Mouse (Mus musculus): Measurements from ENCODE around the gene Foxa1.

Gene Foxa1

GRCm38 (mm10) chr12:57541118-57541517, 5.6 kb downstream of the Foxa1 start:
- no peak for DNase-seq (ENCODE audit: low read depth in 1 of 2, low spot score in 2 of 2)

- DNase-seq (ENCODE audit: low read depth in 1 of 2, low spot score in 2 of 2) = no peak
Measured at GRCm38 (mm10) chr12:57539551-57539985, 7.1 kb downstream of the Foxa1 start.

GRCm38 (mm10) chr12:57538588-57539550, 7.8 kb downstream of the Foxa1 start:
- no peak for DNase-seq (ENCODE audit: low read depth in 1 of 2, low spot score in 2 of 2)

GRCm38 (mm10) chr12:57537791-57538587, 8.7 kb downstream of the Foxa1 start:
- DNase-seq (ENCODE audit: low read depth in 1 of 2, low spot score in 2 of 2) = no peak

- no peak for DNase-seq (ENCODE audit: low read depth in 1 of 2, low spot score in 2 of 2)
Measured at GRCm38 (mm10) chr12:57536909-57537670, 9.6 kb downstream of the Foxa1 start.

- no peak for DNase-seq (ENCODE audit: low read depth in 1 of 2, low spot score in 2 of 2)
Measured at GRCm38 (mm10) chr12:57536056-57536908, 10.4 kb downstream of the Foxa1 start.

- DNase-seq (ENCODE audit: low read depth in 1 of 2, low spot score in 2 of 2) = no peak
Measured at GRCm38 (mm10) chr12:57534879-57535611, 11.7 kb downstream of the Foxa1 start.

- no peak for DNase-seq (ENCODE audit: low read depth in 1 of 2, low spot score in 2 of 2)
Measured at GRCm38 (mm10) chr12:57534517-57534878, 12.2 kb downstream of the Foxa1 start.

- DNase-seq (ENCODE audit: low read depth in 1 of 2, low spot score in 2 of 2) = no peak
Measured at GRCm38 (mm10) chr12:57530474-57530873, 16.2 kb downstream of the Foxa1 start.

GRCm38 (mm10) chr12:57528335-57528734, 18.4 kb downstream of the Foxa1 start:
- no peak for DNase-seq (ENCODE audit: low read depth in 1 of 2, low spot score in 2 of 2)

- no peak for DNase-seq (ENCODE audit: low read depth in 1 of 2, low spot score in 2 of 2)
Measured at GRCm38 (mm10) chr12:57515702-57516377, 30.9 kb downstream of the Foxa1 start.

GRCm38 (mm10) chr12:57514552-57514951, 32.2 kb downstream of the Foxa1 start:
- no peak for DNase-seq (ENCODE audit: low read depth in 1 of 2, low spot score in 2 of 2)

- no peak for DNase-seq (ENCODE audit: low read depth in 1 of 2, low spot score in 2 of 2)
Measured at GRCm38 (mm10) chr12:57511560-57511959, 35.2 kb downstream of the Foxa1 start.

GRCm38 (mm10) chr12:57511127-57511526, 35.6 kb downstream of the Foxa1 start:
- DNase-seq (ENCODE audit: low read depth in 1 of 2, low spot score in 2 of 2) = no peak

- DNase-seq (ENCODE audit: low read depth in 1 of 2, low spot score in 2 of 2) = no peak
Measured at GRCm38 (mm10) chr12:57509726-57510125, 37.0 kb downstream of the Foxa1 start.

- DNase-seq (ENCODE audit: low read depth in 1 of 2, low spot score in 2 of 2) = no peak
Measured at GRCm38 (mm10) chr12:57508938-57509337, 37.8 kb downstream of the Foxa1 start.

- no peak for DNase-seq (ENCODE audit: low read depth in 1 of 2, low spot score in 2 of 2)
Measured at GRCm38 (mm10) chr12:57505329-57505728, 41.4 kb downstream of the Foxa1 start.

- DNase-seq (ENCODE audit: low read depth in 1 of 2, low spot score in 2 of 2) = no peak
Measured at GRCm38 (mm10) chr12:57500246-57500645, 46.5 kb downstream of the Foxa1 start.
